Mouse (Mus musculus): ENCODE data around the gene Hist4h4.

DNA sequence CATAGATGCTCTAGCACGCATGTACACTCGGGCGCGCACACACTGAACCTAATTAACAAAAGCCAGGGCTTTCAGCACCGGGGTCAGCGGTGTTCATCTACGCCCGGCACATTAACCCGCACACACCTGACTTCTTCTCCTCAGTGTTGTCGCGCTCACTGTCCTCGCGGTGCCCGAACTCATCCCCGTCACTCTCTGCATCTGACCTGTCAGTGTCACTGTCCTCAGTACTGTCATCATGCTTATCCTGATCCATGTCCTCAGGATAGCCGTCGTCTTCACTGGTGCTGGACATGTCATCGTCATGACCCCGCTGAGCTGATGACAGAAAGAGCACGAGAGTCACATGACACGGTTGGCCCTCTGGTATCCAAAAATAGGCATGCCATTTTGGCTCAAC, 16.2 kb upstream of the Hist4h4 start:
- TF ChIP-seq CTCF (IDR thresholded peaks at IDR 0.05; ENCODE audit: extremely low read depth, insufficient read depth, insufficient read length, insufficient replicate concordance) = no peak
- no peak for TF ChIP-seq POLR2A (IDR thresholded peaks at IDR 0.05; ENCODE audit: low read depth, low read length)
